Mouse (Mus musculus) liver, adult 2 months (tissue): ENCODE data around the gene Foxp1.

ENCODE experiments used
- CTCF ChIP-seq: fragments of 200-500 bp; IDR thresholded peaks from 2 replicates; pipeline ENCODE4 v1.5.1; 2011; ENCODE audit warnings: low read depth, low read length, control low read depth
- POLR2A ChIP-seq: fragments of 200-500 bp; IDR thresholded peaks from 2 replicates; pipeline ENCODE4 v1.6.1; 2011; ENCODE audit warnings: low read length, control low read depth; ENCODE audit not compliant: insufficient read depth; ENCODE audit errors: extremely low read depth

DNA sequence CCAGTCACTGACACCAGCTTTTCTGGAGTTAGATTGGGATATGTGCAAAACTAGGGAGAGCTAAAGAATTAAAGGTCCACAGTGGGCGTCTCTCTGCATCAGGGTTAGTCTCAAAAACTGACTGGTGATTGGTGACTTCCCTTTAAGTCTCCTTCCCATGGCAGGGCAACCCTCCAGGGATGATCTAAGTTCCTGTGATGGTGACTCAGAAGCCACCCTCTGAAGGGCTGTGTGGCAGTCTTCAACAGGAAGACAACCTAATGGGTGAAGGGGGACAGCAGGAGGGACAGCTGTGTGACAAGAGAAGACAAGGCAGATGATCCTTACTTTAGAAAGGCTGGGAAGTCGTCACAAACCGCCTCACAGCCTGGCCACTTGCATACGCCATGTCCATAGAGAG, 544.7 kb downstream of the Foxp1 start:
- TF ChIP-seq CTCF: no peak
- no peak for TF ChIP-seq POLR2A
